Mouse (Mus musculus) liver, postnatal 0 days (tissue): ENCODE data around the gene E130311K13Rik.

Source experiments
- CTCF ChIP-seq: sonication (generic); IDR thresholded peaks from 2 replicates; pipeline ENCODE4 v1.5.1; 2016; ENCODE audit warnings: antibody characterized with exemption, low read depth
- EP300 ChIP-seq: IDR thresholded peaks from 2 replicates; pipeline ENCODE4 v1.6.1; 2016; ENCODE audit warnings: antibody characterized with exemption, low read depth, mild to moderate bottlenecking

DNA sequence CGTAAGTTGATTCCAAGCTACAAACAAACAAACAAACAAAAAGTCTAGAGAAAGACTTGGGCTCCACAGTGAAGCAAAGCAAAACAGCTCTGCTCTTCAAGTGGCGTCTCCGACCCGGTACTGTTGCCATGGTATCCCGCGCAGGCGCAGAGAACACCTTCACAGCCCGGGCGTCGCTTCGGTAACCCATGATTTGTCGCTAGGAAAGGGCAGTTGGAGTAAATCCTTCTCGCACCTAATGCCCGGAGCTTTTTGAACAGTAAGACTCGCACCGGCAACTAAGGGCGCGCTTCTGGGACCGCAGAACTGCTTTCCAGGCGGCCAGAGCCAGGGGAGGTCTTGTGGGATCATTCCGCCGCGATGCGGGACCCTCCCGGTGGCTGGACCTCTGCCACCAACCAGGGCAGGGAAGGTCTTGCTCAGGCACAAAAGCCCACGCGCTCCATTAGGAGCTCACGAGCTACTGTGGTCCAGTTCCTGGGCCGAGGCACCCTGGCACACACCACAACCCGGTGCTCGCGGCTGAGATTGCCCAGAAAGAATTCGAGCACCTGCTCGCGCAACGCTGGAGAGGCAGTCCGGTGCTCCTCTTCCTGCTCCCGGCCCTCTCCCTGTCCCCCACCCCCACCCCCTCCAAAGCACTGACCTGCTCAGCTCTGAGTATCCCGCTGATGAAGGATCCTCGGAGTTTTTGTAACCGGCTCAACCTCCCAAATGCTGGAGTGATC, 30.5 kb downstream of the E130311K13Rik start:
- TF ChIP-seq CTCF (no peak), EP300 (no peak)
